Mouse (Mus musculus): Measurements from ENCODE around the gene Dhx30. TPM values are rescaled to one million over a fixed set of nuclear protein-coding genes. Genes with fewer than 3 reads are reported as not detected.
A peak's percentile ranks its signal among the peaks of the same experiment; 100 is the strongest.
"Not testable (repeated sequence)": the region's sequence is repeated elsewhere in the genome, so short reads cannot be mapped to it uniquely, and the experiment has no call there.

Dhx30 gene
- polyA plus RNA-seq, 1 experiment from 2014 or later, result 185 TPM

GRCm38 (mm10) chr9:110124008-110124540 lies 6.4 kb upstream of the Dhx30 start:
- H3K4me3 ChIP-seq; DNase-seq (ENCODE audit: low spot score); H3K4me1 ChIP-seq; H3K9me3 ChIP-seq (replicated peaks); H3K27me3 ChIP-seq (ENCODE audit: low read depth, poor library complexity, severe bottlenecking); H3K36me3 ChIP-seq; H3K27ac ChIP-seq (replicated peaks): not testable (repeated sequence)
- WGBS, result 71% methylated on average over 2 of the region's 2 CpGs

- H3K27ac ChIP-seq (replicated peaks), result no peak overlapping the region
- H3K4me1 ChIP-seq, result peaks cover 6% of the 10 kb centered on the region
- no peak overlapping the region for H3K4me3 ChIP-seq
- H3K27me3 ChIP-seq (ENCODE audit: low read depth, poor library complexity, severe bottlenecking), result no peaks in the 10 kb centered on the region
- H3K36me3 ChIP-seq, result peaks cover 13% of the 10 kb centered on the region
- WGBS, result 84% methylated on average over 2 of the region's 2 CpGs
- no peak for DNase-seq (ENCODE audit: low spot score)
- H3K9me3 ChIP-seq (replicated peaks), result no peaks in the 10 kb centered on the region
Observed at GRCm38 (mm10) chr9:110123322-110123721, 5.7 kb upstream of the Dhx30 start.

GRCm38 (mm10) chr9:110121424-110121823 lies 3.8 kb upstream of the Dhx30 start:
- Histone ChIP-seq H3K9me3 (replicated peaks) (no peaks in the 10 kb centered on the region), H3K27ac (replicated peaks) (no peak overlapping the region), H3K4me3 (no peak overlapping the region), H3K4me1 (peaks cover 13% of the 10 kb centered on the region), H3K36me3 (peaks cover 13% of the 10 kb centered on the region), H3K27me3 (ENCODE audit: low read depth, poor library complexity, severe bottlenecking) (no peaks in the 10 kb centered on the region)
- WGBS, result 86% methylated on average over 4 of the region's 4 CpGs
- no peak for DNase-seq (ENCODE audit: low spot score)

GRCm38 (mm10) chr9:110118249-110118648 lies 619 bp upstream of the Dhx30 start:
- no peaks in the 10 kb centered on the region for H3K9me3 ChIP-seq (replicated peaks)
- no peak for DNase-seq (ENCODE audit: low spot score)
- H3K27me3 ChIP-seq (ENCODE audit: low read depth, poor library complexity, severe bottlenecking), result no peaks in the 10 kb centered on the region
- H3K36me3 ChIP-seq, result peaks cover 37% of the 10 kb centered on the region
- WGBS, result 62% methylated on average over 1 of the region's 1 CpGs
- H3K4me1 ChIP-seq, result peaks cover 26% of the 10 kb centered on the region
- peak overlapping the region; percentile 98 for H3K27ac ChIP-seq (replicated peaks)
- H3K4me3 ChIP-seq, result peak overlapping the region; percentile 93

GRCm38 (mm10) chr9:110116977-110117778 lies 452 bp downstream of the Dhx30 start, which contains the start of gene Smarcc1:
TSS of gene Smarcc1 (plus strand) at chr9:110117708.
- under 1% methylated on average over 79 of the region's 79 CpGs for WGBS
- H3K9me3 ChIP-seq (replicated peaks), result no peaks in the 10 kb centered on the region

GRCm38 (mm10) chr9:110116353-110116976 lies 1.2 kb downstream of the Dhx30 start:
- H3K9me3 ChIP-seq (replicated peaks), result no peaks in the 10 kb centered on the region
- DNase-seq (ENCODE audit: low spot score), result no peak
- peaks cover 54% of the 10 kb centered on the region for H3K36me3 ChIP-seq
- H3K4me1 ChIP-seq, result peaks cover 26% of the 10 kb centered on the region
- peak overlapping the region; percentile 98 for H3K27ac ChIP-seq (replicated peaks)
- WGBS, result 14% methylated on average over 10 of the region's 10 CpGs
- H3K4me3 ChIP-seq, result peak overlapping the region; percentile 93
- no peaks in the 10 kb centered on the region for H3K27me3 ChIP-seq (ENCODE audit: low read depth, poor library complexity, severe bottlenecking)

More at GRCm38 (mm10) chr9:110116977-110117778, 452 bp downstream of the Dhx30 start, which contains the start of gene Smarcc1:
- H3K27me3 ChIP-seq (ENCODE audit: low read depth, poor library complexity, severe bottlenecking), result no peaks in the 10 kb centered on the region
- H3K27ac ChIP-seq (replicated peaks), result peak within 1 kb of the TSS; percentile 98
- H3K4me3 ChIP-seq, result peak within 1 kb of the TSS; percentile 93
- peaks cover 26% of the 10 kb centered on the region for H3K4me1 ChIP-seq
- H3K36me3 ChIP-seq, result peaks cover 47% of the 10 kb centered on the region
- DNase-seq (ENCODE audit: low spot score), result peak; percentile 94

GRCm38 (mm10) chr9:110100627-110101600 lies 16.7 kb downstream of the Dhx30 start:
- Histone ChIP-seq H3K27ac (replicated peaks) (peak overlapping the region; percentile 91), H3K27me3 (ENCODE audit: low read depth, poor library complexity, severe bottlenecking) (no peaks in the 10 kb centered on the region), H3K9me3 (replicated peaks) (no peaks in the 10 kb centered on the region), H3K4me1 (peaks cover 7% of the 10 kb centered on the region), H3K4me3 (peak overlapping the region; percentile 93), H3K36me3 (peaks cover 94% of the 10 kb centered on the region)
- peak; percentile 92 for DNase-seq (ENCODE audit: low spot score)
- 3% methylated on average over 41 of the region's 41 CpGs for WGBS

- Histone ChIP-seq H3K9me3 (replicated peaks) (no peaks in the 10 kb centered on the region), H3K4me3 (no peak overlapping the region), H3K4me1 (peaks cover 7% of the 10 kb centered on the region), H3K27me3 (ENCODE audit: low read depth, poor library complexity, severe bottlenecking) (no peaks in the 10 kb centered on the region), H3K36me3 (peaks cover 94% of the 10 kb centered on the region), H3K27ac (replicated peaks) (no peak overlapping the region)
- no peak for DNase-seq (ENCODE audit: low spot score)
- WGBS, result 85% methylated on average over 3 of the region's 3 CpGs
Observed at GRCm38 (mm10) chr9:110097791-110098190, 19.8 kb downstream of the Dhx30 start.

GRCm38 (mm10) chr9:110094761-110095160 lies 22.9 kb downstream of the Dhx30 start:
- no peak overlapping the region for H3K4me3 ChIP-seq
- no peak for DNase-seq (ENCODE audit: low spot score)
- H3K27me3 ChIP-seq (ENCODE audit: low read depth, poor library complexity, severe bottlenecking), result no peaks in the 10 kb centered on the region
- H3K27ac ChIP-seq (replicated peaks), result no peak overlapping the region
- H3K36me3 ChIP-seq, result peaks cover 100% of the 10 kb centered on the region
- no peaks in the 10 kb centered on the region for H3K9me3 ChIP-seq (replicated peaks)
- H3K4me1 ChIP-seq, result no peaks in the 10 kb centered on the region
- 93% methylated on average over 4 of the region's 4 CpGs for WGBS

GRCm38 (mm10) chr9:110093303-110093702 lies 24.3 kb downstream of the Dhx30 start:
- no peak for DNase-seq (ENCODE audit: low spot score)
- H3K27me3 ChIP-seq (ENCODE audit: low read depth, poor library complexity, severe bottlenecking), result no peaks in the 10 kb centered on the region
- H3K4me1 ChIP-seq, result no peaks in the 10 kb centered on the region
- H3K36me3 ChIP-seq, result peaks cover 100% of the 10 kb centered on the region
- H3K27ac ChIP-seq (replicated peaks), result no peak overlapping the region
- no peak overlapping the region for H3K4me3 ChIP-seq
- 82% methylated on average over 4 of the region's 4 CpGs for WGBS
- no peaks in the 10 kb centered on the region for H3K9me3 ChIP-seq (replicated peaks)

GRCm38 (mm10) chr9:110085693-110086092 lies 31.9 kb downstream of the Dhx30 start:
- Histone ChIP-seq H3K36me3 (peaks cover 99% of the 10 kb centered on the region), H3K4me3 (no peak overlapping the region), H3K27ac (replicated peaks) (no peak overlapping the region), H3K9me3 (replicated peaks) (no peaks in the 10 kb centered on the region), H3K4me1 (no peaks in the 10 kb centered on the region), H3K27me3 (ENCODE audit: low read depth, poor library complexity, severe bottlenecking) (no peaks in the 10 kb centered on the region)
- no peak for DNase-seq (ENCODE audit: low spot score)
- WGBS, result 96% methylated on average over 8 of the region's 8 CpGs
